Mouse (Mus musculus): ENCODE measurements around the gene Olfr891. TPM values are rescaled to one million over a fixed set of nuclear protein-coding genes. Genes with fewer than 3 reads are reported as not detected.
"Not testable (repeated sequence)": the region's sequence is repeated elsewhere in the genome, so short reads cannot be mapped to it uniquely, and the experiment has no call there.

Gene Olfr891
- not detected in 2 replicates for total RNA-seq (2017)

- no peak for ATAC-seq (ENCODE audit: extremely low read depth, insufficient number of reproducible peaks, low FRiP score, poor library complexity, severe bottlenecking)
Observed at GRCm38 (mm10) chr9:38180721-38181120, at the start of gene Olfr891. Olfr891 (minus strand) TSS chr9:38180821.

GRCm38 (mm10) chr9:38217755-38218154, 37.1 kb upstream of the Olfr891 start, which contains the start of gene Olfr894:
Olfr894 (plus strand) TSS chr9:38218055.
- no peak for ATAC-seq (ENCODE audit: extremely low read depth, insufficient number of reproducible peaks, low FRiP score, poor library complexity, severe bottlenecking)

GRCm38 (mm10) chr9:38208065-38208464, 27.4 kb upstream of the Olfr891 start, which contains the start of gene Olfr893:
Olfr893 (plus strand) TSS chr9:38208365.
- ATAC-seq (ENCODE audit: extremely low read depth, insufficient number of reproducible peaks, low FRiP score, poor library complexity, severe bottlenecking): no peak

- not testable (repeated sequence) for ATAC-seq (ENCODE audit: extremely low read depth, insufficient number of reproducible peaks, low FRiP score, poor library complexity, severe bottlenecking)
Observed at GRCm38 (mm10) chr9:38168341-38168740, 12.3 kb downstream of the Olfr891 start.

- ATAC-seq (ENCODE audit: extremely low read depth, insufficient number of reproducible peaks, low FRiP score, poor library complexity, severe bottlenecking): no peak
Observed at GRCm38 (mm10) chr9:38142217-38142616, 38.4 kb downstream of the Olfr891 start, which contains the start of gene Olfr890. Olfr890 (plus strand) TSS chr9:38142517.

Other genes starting within 250 kb of the Olfr891 start
- gene Olfr881, start 189.0 kb downstream of the Olfr891 start, total RNA-seq (2017): not detected in 2 replicates
- not detected in 2 replicates for gene Olfr883, start 155.0 kb downstream of the Olfr891 start, total RNA-seq (2017)
- gene Olfr884, start 134.3 kb downstream of the Olfr891 start, total RNA-seq (2017): not detected in 2 replicates
- gene Olfr885, start 119.5 kb downstream of the Olfr891 start, total RNA-seq (2017): not detected in 2 replicates
- not detected in 2 replicates for gene Olfr887, start 96.7 kb downstream of the Olfr891 start, total RNA-seq (2017)
- gene Olfr888, start 72.7 kb downstream of the Olfr891 start, total RNA-seq (2017): not detected in 2 replicates
- not detected in 2 replicates for gene Olfr889, start 65.6 kb downstream of the Olfr891 start, total RNA-seq (2017)
- gene Olfr890, start 38.3 kb downstream of the Olfr891 start, total RNA-seq (2017): 0.12 TPM in 1 of 2 replicates, not detected in the other
- 0.12 TPM in 1 of 2 replicates, not detected in the other for gene Olfr893, start 27.5 kb upstream of the Olfr891 start, total RNA-seq (2017)
- not detected in 2 replicates for gene Olfr894, start 37.2 kb upstream of the Olfr891 start, total RNA-seq (2017)
- not detected in 2 replicates for gene Olfr143, start 72.0 kb upstream of the Olfr891 start, total RNA-seq (2017)
- gene Olfr895, start 87.0 kb upstream of the Olfr891 start, total RNA-seq (2017): not detected in 2 replicates
- not detected in 2 replicates for gene Olfr896-ps1, start 110.3 kb upstream of the Olfr891 start, total RNA-seq (2017)
- gene Olfr25, start 148.2 kb upstream of the Olfr891 start, total RNA-seq (2017): not detected in 2 replicates
- not detected in 2 replicates for gene Olfr898, start 167.6 kb upstream of the Olfr891 start, total RNA-seq (2017)
- not detected in 2 replicates for gene Olfr250, start 186.1 kb upstream of the Olfr891 start, total RNA-seq (2017)
- gene Olfr251, start 196.3 kb upstream of the Olfr891 start, total RNA-seq (2017): not detected in 2 replicates
- gene Olfr147, start 220.9 kb upstream of the Olfr891 start, total RNA-seq (2017): not detected in 2 replicates
- not detected in 2 replicates for gene Olfr901, start 248.6 kb upstream of the Olfr891 start, total RNA-seq (2017)

All from neutrophil, adult 5-6 weeks (primary cell).